Mouse (Mus musculus) hindbrain, embryonic 11.5 days (tissue): ENCODE results near the gene Nox1. TPM values are rescaled to one million over a fixed set of nuclear protein-coding genes. Genes with fewer than 3 reads are reported as not detected.

Source experiments
- polyA plus RNA-seq: library from polyadenylated mRNA; unstranded; fragments of >200 nt; fragmentation: Nextera tagmentation; extraction: Ambion mirVana; gene quantifications from 2 replicates; pipeline ENCODE4 v1.2.1, GENCODE M21; 2014

Nox1 gene
- polyA plus RNA-seq, 1 experiment from 2014 or later: not detected

Other genes starting within 250 kb of the Nox1 start
- gene Sytl4, start 240.1 kb downstream of the Nox1 start, polyA plus RNA-seq: 1.8 and 2.5 TPM in 2 replicates
- gene Cstf2, start 162.8 kb downstream of the Nox1 start, polyA plus RNA-seq: 66.7 and 71.3 TPM in 2 replicates
- 0.11 TPM in 1 of 2 replicates, not detected in the other for gene Xkrx, start 59.9 kb downstream of the Nox1 start, polyA plus RNA-seq
- not detected in 2 replicates for gene Arl13a, start 34.5 kb downstream of the Nox1 start, polyA plus RNA-seq
- gene Trmt2b, start 55.0 kb upstream of the Nox1 start, polyA plus RNA-seq: 7.3 and 7.6 TPM in 2 replicates
- gene Tmem35a, start 73.3 kb upstream of the Nox1 start, polyA plus RNA-seq: 27.9 and 31.5 TPM in 2 replicates
- gene Cenpi, start 86.1 kb upstream of the Nox1 start, polyA plus RNA-seq: 27.6 and 28.2 TPM in 2 replicates
- 6.5 and 8.4 TPM in 2 replicates for gene Drp2, start 182.6 kb upstream of the Nox1 start, polyA plus RNA-seq